Mouse (Mus musculus) cerebellum, adult 2 months (tissue): Measurements from ENCODE around the gene Esrp2.

ENCODE experiments used
- CTCF ChIP-seq: fragments of 200-500 bp; IDR thresholded peaks from 2 replicates; pipeline ENCODE4 v1.5.1; 2011; ENCODE audit warnings: low read depth, mild to moderate bottlenecking, control low read depth, low read length, moderate library complexity, borderline replicate concordance; ENCODE audit not compliant: insufficient read depth
- POLR2A ChIP-seq: fragments of 200-500 bp; IDR thresholded peaks from 2 replicates; pipeline ENCODE4 v1.6.1; 2011; ENCODE audit warnings: low read length, control low read depth, borderline replicate concordance; ENCODE audit not compliant: insufficient read depth

- TF ChIP-seq CTCF = no peak
- no peak for TF ChIP-seq POLR2A
Observed at GRCm38 (mm10) chr8:106159876-106160275, 23.1 kb upstream of the Esrp2 start.
